Mouse (Mus musculus): ENCODE data around the gene Clmn. TPM values are rescaled to one million over a fixed set of nuclear protein-coding genes. Genes with fewer than 3 reads are reported as not detected.

Clmn gene
- total and polyA plus RNA-seq, 3 experiments = not detected

GRCm38 (mm10) chr12:104737666-104738065 is 127.2 kb downstream of the Clmn start:
- peaks cover 21% of the 10 kb centered on the region for H3K79me2 ChIP-seq (ENCODE audit: control insufficient read depth, insufficient read depth, low read length, poor library complexity)
- no peak overlapping the region for H3K4me3 ChIP-seq (ENCODE audit: control insufficient read depth in 1 of 2, insufficient read depth in 1 of 2, low read depth in 2 of 2, low read length in 2 of 2)
- no peak for DNase-seq (ENCODE audit: low read depth, low spot score)
- no peak overlapping the region for H3K9ac ChIP-seq (ENCODE audit: control insufficient read depth, low read depth, low read length, poor library complexity, severe bottlenecking)
- no peaks in the 10 kb centered on the region for H3K27me3 ChIP-seq (ENCODE audit: control insufficient read depth in 1 of 2, insufficient read depth in 2 of 2, low read length in 2 of 2)
- H3K27ac ChIP-seq (ENCODE audit: control insufficient read depth, low read depth, low read length) = no peak overlapping the region
- peaks cover 3 to 6% of the 10 kb centered on the region in 2 experiments for H3K4me1 ChIP-seq (ENCODE audit: control insufficient read depth in 1 of 2, insufficient read depth in 2 of 2, low read length in 2 of 2)
- no peaks in the 10 kb centered on the region for H3K9me3 ChIP-seq (replicated peaks; ENCODE audit: insufficient read depth, low read length)
- peaks cover 4 to 11% of the 10 kb centered on the region in 2 experiments for H3K36me3 ChIP-seq (ENCODE audit: control insufficient read depth in 1 of 2, insufficient read depth in 2 of 2, low read length in 2 of 2)
- TF ChIP-seq ZC3H11A (IDR thresholded peaks at IDR 0.05; ENCODE audit: low read depth, low read length) = no peak
- no peak for TF ChIP-seq TCF12 (IDR thresholded peaks at IDR 0.05; ENCODE audit: low read depth, low read length)

GRCm38 (mm10) chr12:104735993-104736395 is 128.9 kb downstream of the Clmn start:
- H3K9ac ChIP-seq (ENCODE audit: control insufficient read depth, low read depth, low read length, poor library complexity, severe bottlenecking) = no peak overlapping the region
- peaks cover 0 to 5% of the 10 kb centered on the region in 2 experiments; a peak in 3 of 4 replicates for H3K36me3 ChIP-seq (ENCODE audit: control insufficient read depth in 1 of 2, insufficient read depth in 2 of 2, low read length in 2 of 2)
- no peak overlapping the region for H3K27ac ChIP-seq (ENCODE audit: control insufficient read depth, low read depth, low read length)
- no peak overlapping the region for H3K4me3 ChIP-seq (ENCODE audit: control insufficient read depth in 1 of 2, insufficient read depth in 1 of 2, low read depth in 2 of 2, low read length in 2 of 2)
- no peak for DNase-seq (ENCODE audit: low read depth, low spot score)
- no peaks in the 10 kb centered on the region for H3K4me1 ChIP-seq (ENCODE audit: control insufficient read depth in 1 of 2, insufficient read depth in 2 of 2, low read length in 2 of 2)
- no peaks in the 10 kb centered on the region for H3K9me3 ChIP-seq (replicated peaks; ENCODE audit: insufficient read depth, low read length)
- H3K79me2 ChIP-seq (ENCODE audit: control insufficient read depth, insufficient read depth, low read length, poor library complexity) = peaks cover 13% of the 10 kb centered on the region
- no peak for TF ChIP-seq MAFK (IDR thresholded peaks at IDR 0.05; ENCODE audit: borderline replicate concordance, low read depth, low read length)
- H3K27me3 ChIP-seq (ENCODE audit: control insufficient read depth in 1 of 2, insufficient read depth in 2 of 2, low read length in 2 of 2) = no peaks in the 10 kb centered on the region

GRCm38 (mm10) chr12:104733165-104733564 is 131.7 kb downstream of the Clmn start:
- Histone ChIP-seq H3K4me3 (ENCODE audit: control insufficient read depth in 1 of 2, insufficient read depth in 1 of 2, low read depth in 2 of 2, low read length in 2 of 2) (no peak overlapping the region), H3K79me2 (ENCODE audit: control insufficient read depth, insufficient read depth, low read length, poor library complexity) (0 out of 2 replicates have a peak, but pooled peaks cover 1% of the 10 kb centered on the region), H3K36me3 (ENCODE audit: control insufficient read depth in 1 of 2, insufficient read depth in 2 of 2, low read length in 2 of 2) (peaks cover 0 to 17% of the 10 kb centered on the region in 2 experiments; a peak in 2 of 4 replicates), H3K9me3 (replicated peaks; ENCODE audit: insufficient read depth, low read length) (no peaks in the 10 kb centered on the region), H3K4me1 (ENCODE audit: control insufficient read depth in 1 of 2, insufficient read depth in 2 of 2, low read length in 2 of 2) (no peaks in the 10 kb centered on the region), H3K9ac (ENCODE audit: control insufficient read depth, low read depth, low read length, poor library complexity, severe bottlenecking) (no peak overlapping the region), H3K27me3 (ENCODE audit: control insufficient read depth in 1 of 2, insufficient read depth in 2 of 2, low read length in 2 of 2) (no peaks in the 10 kb centered on the region), H3K27ac (ENCODE audit: control insufficient read depth, low read depth, low read length) (no peak overlapping the region)
- TF ChIP-seq CHD2 (IDR thresholded peaks at IDR 0.05; ENCODE audit: low read length) (no peak), SIN3A (IDR thresholded peaks at IDR 0.05; ENCODE audit: low read length) (no peak), EP300 (IDR thresholded peaks at IDR 0.05; ENCODE audit: low read depth in 1 of 2, low read length in 2 of 2) (no peak), MEF2A (IDR thresholded peaks at IDR 0.05; ENCODE audit: extremely low read depth, insufficient replicate concordance, low read depth, low read length, poor library complexity, severe bottlenecking) (no peak), NELFE (IDR thresholded peaks at IDR 0.05; ENCODE audit: low read depth, low read length) (no peak), POLR2AphosphoS5 (IDR thresholded peaks at IDR 0.05; ENCODE audit: borderline replicate concordance, low read depth, low read length) (no peak), USF2 (IDR thresholded peaks at IDR 0.05; ENCODE audit: borderline replicate concordance in 1 of 2, insufficient read depth in 1 of 2, low read depth in 1 of 2, low read length in 2 of 2) (no peak), MYC (IDR thresholded peaks at IDR 0.05; ENCODE audit: low read depth, low read length) (no peak), ZC3H11A (IDR thresholded peaks at IDR 0.05; ENCODE audit: low read depth, low read length) (no peak)
- no peak for DNase-seq (ENCODE audit: low read depth, low spot score)
